Mouse (Mus musculus) induced T-regulatory cell, adult 2 months (primary cell): ENCODE measurements around the gene Grm1.
"Not testable (repeated sequence)": the region's sequence is repeated elsewhere in the genome, so short reads cannot be mapped to it uniquely, and the experiment has no call there.

Experiments
- DNase-seq: peaks from one replicate; pipeline ENCODE4 v3.0.0-alpha.2; 2012; ENCODE audit warnings: low read depth

The Grm1 gene

DNA sequence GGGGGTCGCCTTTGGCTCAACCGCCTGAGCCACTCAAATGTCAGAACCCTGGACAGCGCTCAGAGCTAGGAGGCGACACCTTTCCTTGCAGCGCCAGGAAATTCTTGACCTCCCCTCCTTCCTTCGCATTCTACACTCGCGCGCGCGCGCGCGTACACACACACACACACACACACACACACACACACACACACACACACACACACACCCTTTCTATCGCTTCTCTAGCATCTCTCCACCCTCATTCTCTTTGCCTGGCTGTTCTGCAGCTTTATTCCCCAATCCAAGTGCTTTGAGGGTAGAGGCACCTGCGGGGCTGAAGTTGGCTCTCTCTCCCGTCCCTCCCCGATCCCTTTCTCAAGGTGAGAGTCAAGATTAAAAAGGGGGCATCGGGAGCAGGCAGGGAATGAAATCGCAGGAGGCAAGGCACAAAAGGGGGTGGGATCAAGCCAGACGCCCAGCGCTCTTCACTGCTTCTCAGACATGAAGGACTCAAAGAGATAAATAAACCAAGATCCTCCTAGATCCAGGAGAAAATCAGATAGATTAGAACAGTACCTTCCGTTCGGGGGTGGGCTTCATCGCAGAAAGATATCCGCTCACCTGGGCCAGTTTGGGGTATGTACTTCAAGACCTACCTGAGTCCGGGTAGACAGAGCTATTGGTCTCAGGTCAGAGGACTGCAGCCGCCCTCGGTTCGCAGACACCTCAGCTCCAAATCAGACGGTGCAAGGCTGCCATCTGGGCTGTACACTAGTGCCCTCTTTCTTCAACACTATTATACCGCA is at the start of gene Grm1:
TSS of gene Grm1 (minus strand) at position 746 of the 788 bp plus-strand sequence.
- DNase-seq: peak; percentile 2

DNA sequence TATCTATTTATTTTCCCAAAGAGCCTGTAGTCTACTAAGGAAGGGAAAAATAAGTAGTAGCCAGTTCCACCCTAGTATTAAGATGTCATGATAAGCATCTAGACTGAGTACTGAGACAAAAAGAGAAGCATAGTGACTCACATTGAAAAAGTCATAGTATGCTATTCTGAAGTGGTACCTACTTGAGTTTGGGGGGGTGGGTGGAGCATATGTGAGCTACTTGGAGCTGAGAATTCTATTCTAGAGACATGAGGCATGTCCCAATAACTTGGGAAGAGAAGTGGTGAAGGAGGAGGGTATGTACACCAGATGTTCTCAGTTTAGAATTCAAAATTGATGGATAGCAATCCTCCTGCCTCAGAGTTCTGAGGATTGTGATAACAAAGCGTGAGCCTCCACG is 39.6 kb upstream of the Grm1 start:
- no peak for DNase-seq

GRCm38 (mm10) chr10:11098475-11099044 is 16.4 kb upstream of the Grm1 start:
- no peak for DNase-seq

DNA sequence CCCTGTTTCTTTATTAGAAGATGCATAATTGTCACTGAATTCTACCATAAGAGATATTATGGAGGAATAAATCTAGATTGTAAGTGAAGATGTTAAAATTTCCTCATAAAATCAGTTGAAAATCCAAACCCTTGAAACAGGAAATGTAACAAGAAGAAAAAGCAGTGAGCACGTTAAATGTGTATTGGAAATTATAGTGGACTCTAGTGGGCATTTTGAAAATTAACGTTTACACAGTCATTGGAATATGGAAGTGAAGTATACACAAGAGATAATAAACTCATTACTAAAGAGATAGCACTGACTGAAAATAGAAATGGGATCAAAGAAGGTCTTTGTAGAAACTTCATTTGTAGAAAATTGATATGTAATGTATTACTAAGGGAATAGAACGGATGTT is 4.2 kb upstream of the Grm1 start:
- no peak for DNase-seq

- no peak for DNase-seq
Measured at GRCm38 (mm10) chr10:11080725-11081610, 1.2 kb downstream of the Grm1 start.

DNA sequence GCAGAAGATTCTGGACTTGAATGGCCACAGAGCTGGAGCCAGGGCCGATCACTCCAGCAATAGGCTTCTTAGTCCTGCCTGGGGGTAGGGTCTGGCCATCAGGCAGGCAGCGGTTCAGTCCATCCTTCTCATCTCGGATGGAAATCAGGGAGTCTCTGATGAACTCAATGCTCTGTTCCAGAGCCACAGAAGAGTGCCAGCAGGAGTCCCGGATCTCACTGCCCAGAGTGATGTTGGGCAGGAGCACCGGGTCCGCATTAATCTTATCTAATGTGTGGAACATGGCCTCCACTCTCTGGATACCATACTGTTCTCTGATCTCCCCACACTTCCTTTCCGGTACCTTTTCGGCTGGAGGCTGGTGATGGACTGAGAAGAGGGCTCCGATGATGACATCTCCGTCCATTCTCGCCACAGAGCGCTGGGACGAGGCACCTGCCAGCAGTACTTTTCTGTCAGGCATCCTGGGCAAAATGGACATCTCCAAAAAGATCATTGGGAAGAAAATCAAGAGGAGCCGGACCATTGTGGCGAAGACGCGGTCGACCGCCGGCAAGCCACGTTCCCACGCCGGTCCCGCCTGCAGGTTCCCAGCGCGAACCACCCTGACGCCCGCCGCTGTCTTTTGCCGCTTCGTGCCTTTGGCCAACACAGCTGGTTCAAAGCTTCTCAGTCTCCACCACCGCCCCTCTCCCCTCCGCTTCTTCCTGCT is 2.0 kb downstream of the Grm1 start:
- DNase-seq: no peak

- no peak for DNase-seq
Measured at GRCm38 (mm10) chr10:11079506-11079905, 2.6 kb downstream of the Grm1 start.

- no peak for DNase-seq
Measured at GRCm38 (mm10) chr10:11065136-11065535, 17.0 kb downstream of the Grm1 start.

DNA sequence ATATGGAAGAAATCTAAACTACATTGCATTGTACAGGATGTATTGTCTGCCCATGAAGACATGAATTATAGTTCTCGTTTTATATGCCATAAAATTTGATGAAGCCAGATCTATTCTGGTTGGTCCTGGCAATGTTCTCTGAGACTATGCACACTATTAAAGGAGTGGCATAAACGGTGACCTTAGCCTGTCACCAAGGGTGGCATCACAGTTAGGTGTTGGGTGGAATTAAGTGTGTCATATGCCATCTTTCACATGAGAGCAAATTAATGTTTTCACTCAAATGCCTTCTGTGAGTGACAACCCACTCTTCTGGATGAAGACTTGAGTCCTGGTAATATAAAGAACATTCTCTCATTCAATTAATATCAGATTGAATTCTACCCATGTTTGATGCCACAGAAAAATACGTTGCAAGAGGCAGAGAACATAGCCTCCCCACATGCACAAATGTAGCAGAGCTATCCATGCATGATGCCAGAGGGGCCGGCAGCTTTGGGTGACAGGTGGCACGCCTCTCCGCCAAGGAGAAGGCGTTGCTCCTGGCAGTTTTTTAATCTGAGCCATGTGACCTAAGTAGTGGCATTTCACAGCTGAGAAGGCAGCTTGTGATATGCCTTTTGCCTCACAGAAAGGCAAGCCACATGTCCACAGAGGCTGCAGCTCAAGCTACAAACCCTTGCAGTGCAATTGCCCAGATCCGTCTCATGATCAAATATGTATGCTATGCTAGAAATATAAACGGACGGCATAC is 20.7 kb downstream of the Grm1 start:
- DNase-seq: no peak

GRCm38 (mm10) chr10:11049361-11049760 is 32.8 kb downstream of the Grm1 start:
- no peak for DNase-seq

GRCm38 (mm10) chr10:11045421-11045820 is 36.7 kb downstream of the Grm1 start:
- DNase-seq: not testable (repeated sequence)

DNA sequence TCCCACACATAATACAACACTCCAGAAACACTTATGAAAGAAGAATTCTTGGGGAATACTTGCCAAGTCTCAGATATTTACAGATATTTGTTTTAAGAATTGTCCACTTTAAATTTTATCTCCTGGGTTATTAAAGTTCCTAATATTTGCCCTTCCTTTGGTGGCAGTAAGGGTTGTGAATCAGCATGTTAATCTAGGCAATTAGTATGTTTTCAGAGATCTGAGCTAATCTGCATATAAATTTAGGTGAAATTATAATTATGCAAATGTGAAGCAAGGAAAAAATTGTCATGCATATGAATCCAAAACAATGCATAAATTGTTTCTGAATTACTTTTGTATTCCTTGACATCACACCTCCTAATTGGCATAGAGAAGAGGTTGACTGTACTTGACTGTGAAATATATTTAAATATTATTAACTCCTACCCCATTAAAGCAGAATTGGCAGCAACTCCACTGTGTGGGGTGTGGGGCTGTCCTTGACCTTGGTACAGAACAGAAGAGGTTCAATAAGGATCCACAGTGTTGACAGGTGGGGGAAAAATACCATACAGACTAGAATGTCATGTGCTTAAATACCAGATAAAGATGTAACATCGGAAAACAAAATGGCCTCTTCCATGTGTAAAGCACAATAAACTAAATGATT is 37.6 kb downstream of the Grm1 start:
- no peak for DNase-seq

DNA sequence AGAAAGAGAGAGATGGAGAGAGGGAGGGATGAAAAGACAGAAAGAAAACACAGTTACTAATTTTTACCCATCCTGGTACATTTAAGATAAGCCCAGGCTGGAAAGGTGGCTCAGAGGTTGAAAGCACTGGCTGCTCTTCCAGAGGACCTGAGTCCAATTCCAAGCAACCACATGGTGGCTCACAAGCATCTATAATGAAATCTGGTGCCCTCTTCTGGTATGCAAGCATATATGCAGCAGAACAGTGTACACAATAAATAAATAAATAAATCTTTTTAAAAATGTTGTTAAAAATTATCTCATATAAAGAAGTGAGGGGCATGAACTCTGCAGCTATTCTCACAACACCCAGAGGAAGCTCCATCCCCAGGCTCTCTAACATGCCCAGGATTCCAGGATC is 42.8 kb downstream of the Grm1 start:
- no peak for DNase-seq

DNA sequence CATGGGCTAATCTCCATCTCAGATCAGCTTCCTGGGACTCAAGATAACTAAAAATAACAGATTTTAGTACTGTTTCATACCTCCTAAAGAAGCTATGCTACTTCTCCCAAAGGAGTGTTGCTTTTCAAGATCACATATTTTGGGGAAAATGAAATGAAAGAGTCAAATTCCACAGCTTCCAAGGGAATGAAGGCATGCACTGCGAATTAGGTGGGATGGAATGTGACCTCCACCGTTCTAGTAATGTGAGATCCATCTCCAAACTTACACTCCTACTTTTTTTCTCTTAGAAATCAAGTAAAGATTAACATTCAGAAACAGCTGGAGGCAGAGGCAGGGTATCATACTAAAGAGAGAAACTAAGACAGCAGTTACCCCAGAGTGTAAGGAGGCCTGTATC is 49.9 kb downstream of the Grm1 start:
- no peak for DNase-seq

GRCm38 (mm10) chr10:11025764-11026518 is 56.2 kb downstream of the Grm1 start:
- DNase-seq: no peak

GRCm38 (mm10) chr10:11018970-11019531 is 63.1 kb downstream of the Grm1 start:
- no peak for DNase-seq

DNA sequence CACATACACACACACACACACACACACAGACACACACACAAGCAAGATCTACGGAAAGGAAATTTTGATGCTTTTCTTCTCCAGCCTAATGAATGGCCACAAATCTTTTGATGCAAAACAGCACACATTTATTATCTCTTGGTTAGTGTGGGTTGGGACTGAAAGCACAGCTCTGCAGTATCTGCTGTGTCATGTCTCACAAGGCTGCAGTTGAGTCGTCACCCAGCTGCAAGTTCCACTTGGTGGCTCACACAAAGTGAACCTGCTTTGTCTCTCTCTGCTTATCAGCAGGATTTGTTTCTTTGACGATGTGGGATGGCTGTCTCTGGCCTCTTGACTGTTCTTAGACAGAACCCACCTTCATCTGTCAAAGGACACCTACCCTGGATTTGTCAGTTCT is 68.5 kb downstream of the Grm1 start:
- no peak for DNase-seq

DNA sequence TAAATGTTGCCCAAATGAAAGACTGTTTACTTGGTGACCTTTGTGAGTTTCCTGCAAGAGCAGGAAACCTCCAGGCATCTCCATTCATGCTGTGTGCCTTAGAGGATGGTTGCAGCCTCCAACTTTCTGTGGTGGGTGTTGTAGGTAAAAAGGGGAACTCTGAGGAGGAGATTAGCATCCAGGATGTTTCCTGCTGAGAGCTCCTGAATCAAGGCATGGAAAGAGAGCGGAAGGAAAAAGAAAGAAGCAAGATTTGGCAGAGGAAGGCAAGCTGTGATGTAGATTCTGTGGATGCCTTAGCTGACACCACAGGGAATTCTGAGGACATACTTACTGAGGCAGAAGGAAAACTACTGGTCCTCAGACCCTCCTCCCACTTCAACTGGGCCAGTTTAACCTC is 85.4 kb downstream of the Grm1 start:
- DNase-seq: no peak

DNA sequence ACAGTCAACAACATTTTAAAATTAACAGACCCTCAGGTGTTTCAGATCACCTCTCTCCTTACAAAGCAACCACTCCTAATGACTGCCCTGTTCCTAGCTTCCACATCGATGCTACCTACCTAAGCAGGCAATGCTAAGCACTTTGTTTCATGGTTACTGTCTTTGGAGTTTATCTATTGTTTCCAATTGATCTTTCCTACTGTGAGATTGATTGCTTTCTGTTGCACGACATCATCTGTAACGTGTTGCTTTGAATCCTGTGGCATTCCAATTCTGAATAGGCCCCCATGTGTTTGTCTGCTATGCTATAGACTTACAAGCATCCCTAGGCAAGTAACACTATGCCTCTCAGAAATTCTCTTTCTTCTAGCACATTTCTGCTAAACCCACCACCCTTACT is 90.4 kb downstream of the Grm1 start:
- no peak for DNase-seq

- DNase-seq: no peak
Measured at GRCm38 (mm10) chr10:10971311-10971710, 110.8 kb downstream of the Grm1 start.
